Mouse (Mus musculus): ENCODE measurements around the gene Gm28635. TPM values are rescaled to one million over a fixed set of nuclear protein-coding genes. Genes with fewer than 3 reads are reported as not detected.

Gm28635 gene
- not detected for polyA plus RNA-seq (2017; shearing (Covaris generic))

GRCm38 (mm10) chr2:84677968-84678880 lies at the start of gene Gm28635, which contains the start of gene Med19:
Gene Gm28635, minus strand, starts transcription at chr2:84678041.
Gene Med19, plus strand, starts transcription at chr2:84678402.

GRCm38 (mm10) chr2:84727172-84727858 lies 49.5 kb upstream of the Gm28635 start, which contains the start of gene Clp1:
Gene Clp1, minus strand, starts transcription at chr2:84727350.

GRCm38 (mm10) chr2:84714811-84715561 lies 37.1 kb upstream of the Gm28635 start, which contains the start of gene Zdhhc5:
Gene Zdhhc5, minus strand, starts transcription at chr2:84715180.

GRCm38 (mm10) chr2:84679016-84679415 lies 1.2 kb upstream of the Gm28635 start, which contains the start of gene Tmx2:
Gene Tmx2, minus strand, starts transcription at chr2:84679140.

GRCm38 (mm10) chr2:84670569-84670933 lies 7.3 kb downstream of the Gm28635 start, which contains the start of gene Selenoh:
Gene Selenoh, minus strand, starts transcription at chr2:84670770.

GRCm38 (mm10) chr2:84658806-84659205 lies 19.0 kb downstream of the Gm28635 start, which contains the start of gene Btbd18:
Gene Btbd18, plus strand, starts transcription at chr2:84659079.

GRCm38 (mm10) chr2:84650464-84651195 lies 27.2 kb downstream of the Gm28635 start, which contains the start of gene Ctnnd1:
Gene Ctnnd1, minus strand, starts transcription at chr2:84650765.

Other genes starting within 250 kb of the Gm28635 start
- gene Tfpi, start 201.3 kb downstream of the Gm28635 start, polyA plus RNA-seq (2017; shearing (Covaris generic)), result 2.6 TPM
- gene Ctnnd1, start 27.3 kb downstream of the Gm28635 start, polyA plus RNA-seq (2017; shearing (Covaris generic)), result not detected
- 0.19 TPM for gene Btbd18, start 19.0 kb downstream of the Gm28635 start, polyA plus RNA-seq (2017; shearing (Covaris generic))
- 48.7 TPM for gene Selenoh, start 7.3 kb downstream of the Gm28635 start, polyA plus RNA-seq (2017; shearing (Covaris generic))
- 16.4 TPM for gene Med19, start 361 bp upstream of the Gm28635 start, polyA plus RNA-seq (2017; shearing (Covaris generic))
- gene Tmx2, start 1.1 kb upstream of the Gm28635 start, polyA plus RNA-seq (2017; shearing (Covaris generic)), result 57.6 TPM
- gene Zdhhc5, start 37.1 kb upstream of the Gm28635 start, polyA plus RNA-seq (2017; shearing (Covaris generic)), result 49.6 TPM
- 74.1 TPM for gene Clp1, start 49.3 kb upstream of the Gm28635 start, polyA plus RNA-seq (2017; shearing (Covaris generic))
- 0.77 TPM for gene Ypel4, start 56.0 kb upstream of the Gm28635 start, polyA plus RNA-seq (2017; shearing (Covaris generic))
- gene Gm19426, start 65.6 kb upstream of the Gm28635 start, polyA plus RNA-seq (2017; shearing (Covaris generic)), result not detected
- not detected for gene Serping1, start 97.4 kb upstream of the Gm28635 start, polyA plus RNA-seq (2017; shearing (Covaris generic))
- 0.73 TPM for gene Ube2l6, start 120.8 kb upstream of the Gm28635 start, polyA plus RNA-seq (2017; shearing (Covaris generic))
- gene Smtnl1, start 144.6 kb upstream of the Gm28635 start, polyA plus RNA-seq (2017; shearing (Covaris generic)), result not detected
- 20.9 TPM for gene Timm10, start 149.0 kb upstream of the Gm28635 start, polyA plus RNA-seq (2017; shearing (Covaris generic))
- gene Slc43a1, start 160.8 kb upstream of the Gm28635 start, polyA plus RNA-seq (2017; shearing (Covaris generic)), result not detected
- not detected for gene Rtn4rl2, start 208.7 kb upstream of the Gm28635 start, polyA plus RNA-seq (2017; shearing (Covaris generic))